Mouse (Mus musculus): Measurements from ENCODE around the gene Bcorl1.

DNA sequence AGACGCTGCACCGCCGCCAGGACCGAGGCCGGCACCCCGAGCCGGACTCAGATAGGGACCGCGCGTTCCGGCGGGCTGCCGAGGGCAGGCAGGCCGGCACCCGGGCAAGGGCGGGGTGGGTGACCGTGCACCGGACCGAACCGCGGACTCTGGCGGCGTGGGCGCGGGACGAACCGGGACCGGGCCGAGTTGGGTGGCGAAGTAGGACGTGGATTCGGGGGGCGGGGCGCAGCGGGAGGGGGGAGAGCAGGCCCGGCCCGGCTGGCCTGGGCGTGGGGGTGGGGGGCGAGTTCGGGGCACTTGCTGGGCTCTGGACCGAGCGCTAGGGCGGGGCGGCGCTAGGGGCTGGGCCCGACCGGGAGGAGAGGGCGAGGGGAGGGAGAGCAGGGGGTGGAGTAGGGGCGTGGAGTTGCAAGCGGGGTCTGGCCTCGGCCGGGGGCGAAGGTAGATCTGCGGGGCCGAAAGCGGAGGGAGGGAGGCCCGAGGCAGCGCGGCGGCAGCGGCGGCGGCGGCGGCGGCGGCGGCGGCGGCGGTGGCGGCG is 533 bp downstream of the Bcorl1 start:
- TF ChIP-seq CTCF (IDR thresholded peaks at IDR 0.05; ENCODE audit: control insufficient read depth, insufficient read depth, low read length) (no peak), POLR2A (IDR thresholded peaks at IDR 0.05; ENCODE audit: borderline replicate concordance, control insufficient read depth, low read depth, low read length) (no peak)
